Mouse (Mus musculus) embryonic stem cell, embryonic (primary cell): ENCODE data around the gene Rad17.

ENCODE experiments used
- CTCF ChIA-PET, 4 experiments: fragments of 300-600 bp in 2 of 4; fragments of 350-600 bp in 2 of 4; sonication (Branson Sonifier 250); formaldehyde crosslinking; loops; one replicate each; lab custom pipeline; 2022; ENCODE audit warnings: inconsistent platforms in 2 of 4; lab: Charles Lee
- POLR2A ChIA-PET, 4 experiments: fragments of 300-600 bp in 2 of 4; fragments of 350-600 bp in 2 of 4; sonication (Branson Sonifier 250); formaldehyde crosslinking; loops; one replicate each; lab custom pipeline; 2022; ENCODE audit warnings: antibody characterized with exemption in 4 of 4, inconsistent platforms in 1 of 4; lab: Charles Lee

Gene Rad17

GRCm38 (mm10) chr13:100595552-100595885, 55.3 kb downstream of the Rad17 start:
- ChIA-PET CTCF (interaction anchor here in 2 of 4 experiments (1.1 to 1.2 kb wide), 2 partner anchors 13 to 62 kb away, joined by 3 read pairs; no protein-coding TSS in a partner anchor), POLR2A (interaction anchor here in 1 of 4 experiments (1.0 kb wide), 1 partner anchor 8 kb away, joined by 3 read pairs; no protein-coding TSS in a partner anchor)

GRCm38 (mm10) chr13:100594838-100595551, 55.9 kb downstream of the Rad17 start:
- ChIA-PET POLR2A (interaction anchor here in 3 of 4 experiments (0.6 to 0.7 kb wide), 3 partner anchors 23 to 748 kb away, joined by 3 to 4 read pairs (median 4); no protein-coding TSS in a partner anchor), CTCF (interaction anchor here in 3 of 4 experiments (0.6 to 1.2 kb wide), 4 partner anchors 9 to 848 kb away, joined by 3 to 5 read pairs (median 4); no protein-coding TSS in a partner anchor)

- POLR2A ChIA-PET = interaction anchor here in 3 of 4 experiments (0.6 to 0.7 kb wide), 3 partner anchors 22 to 747 kb away, joined by 3 to 4 read pairs (median 4); no protein-coding TSS in a partner anchor
These were observed 56.6 kb downstream of the Rad17 start for GRCm38 (mm10) chr13:100594041-100594792.

GRCm38 (mm10) chr13:100588646-100589045, 62.2 kb downstream of the Rad17 start:
- ChIA-PET CTCF (no interaction called here), POLR2A (interaction anchor here in 2 of 4 experiments (0.5 to 1.4 kb wide), 2 partner anchors 7 to 123 kb away, joined by 3 read pairs; no protein-coding TSS in a partner anchor)

More at GRCm38 (mm10) chr13:100594041-100594792, 56.6 kb downstream of the Rad17 start:
- CTCF ChIA-PET = interaction anchor here in 3 of 4 experiments (0.6 to 1.2 kb wide), 4 partner anchors 8 to 847 kb away, joined by 3 to 5 read pairs (median 4); no protein-coding TSS in a partner anchor

- CTCF ChIA-PET = interaction anchor here in 1 of 4 experiments (1.1 kb wide), 1 partner anchor 90 kb away, joined by 3 read pairs; the partner anchor contains the start of gene Gtf2h2
- POLR2A ChIA-PET = interaction anchor here in 1 of 4 experiments (1.3 to 1.6 kb wide), 3 partner anchors 21 to 38 kb away, joined by 3 read pairs; no protein-coding TSS in a partner anchor
These were observed 68.7 kb downstream of the Rad17 start for GRCm38 (mm10) chr13:100582144-100582543.

- ChIA-PET POLR2A (interaction anchor here in 1 of 4 experiments (1.0 to 1.5 kb wide), 3 partner anchors 26 to 1186 kb away, joined by 3 read pairs; partner anchors contain the start of gene Pik3r1), CTCF (interaction anchor here in 3 of 4 experiments (0.6 to 1.3 kb wide), 3 partner anchors 9 to 90 kb away, joined by 3 to 4 read pairs (median 3); partner anchors contain the start of gene Gtf2h2 (in 1 of the 3))
These were observed 69.2 kb downstream of the Rad17 start for GRCm38 (mm10) chr13:100581701-100582100.

GRCm38 (mm10) chr13:100579951-100580350, 70.9 kb downstream of the Rad17 start:
- POLR2A ChIA-PET = interaction anchor here in 1 of 4 experiments (1.6 kb wide), 1 partner anchor 37 kb away, joined by 4 read pairs; the partner anchor contains the start of gene Marveld2
- CTCF ChIA-PET = no interaction called here

GRCm38 (mm10) chr13:100579220-100579619, 71.6 kb downstream of the Rad17 start:
- POLR2A ChIA-PET = interaction anchor here in 1 of 4 experiments (1.6 kb wide), 1 partner anchor 37 kb away, joined by 4 read pairs; the partner anchor contains the start of gene Marveld2

GRCm38 (mm10) chr13:100575950-100576349, 74.9 kb downstream of the Rad17 start:
- CTCF ChIA-PET = interaction anchor here in 2 of 4 experiments (0.6 to 0.8 kb wide), 2 partner anchors 13 to 1941 kb away, joined by 3 to 9 read pairs; no protein-coding TSS in a partner anchor
- POLR2A ChIA-PET = interaction anchor here in 1 of 4 experiments (0.6 kb wide), 1 partner anchor 49 kb away, joined by 4 read pairs; no protein-coding TSS in a partner anchor

More at GRCm38 (mm10) chr13:100579220-100579619, 71.6 kb downstream of the Rad17 start:
- CTCF ChIA-PET = no interaction called here

- ChIA-PET CTCF (no interaction called here), POLR2A (interaction anchor here in 1 of 4 experiments (1.4 to 2.2 kb wide), 2 partner anchors 15 to 20 kb away, joined by 3 to 5 read pairs; no protein-coding TSS in a partner anchor)
These were observed 80.1 kb downstream of the Rad17 start for GRCm38 (mm10) chr13:100570713-100571112.

- CTCF ChIA-PET = no interaction called here
- POLR2A ChIA-PET = no interaction called here
These were observed 82.5 kb downstream of the Rad17 start for GRCm38 (mm10) chr13:100568359-100568758.
